Mouse (Mus musculus) ES-Bruce4 (cell line): ENCODE results near the gene Cacul1.

ENCODE experiments used
- CTCF ChIP-seq: IDR thresholded peaks from one replicate; pipeline ENCODE4 v1.8.1; 2011; ENCODE audit warnings: low read depth, low read length
- POLR2A ChIP-seq: IDR thresholded peaks from one replicate; pipeline ENCODE4 v1.8.1; 2011; ENCODE audit warnings: low read length; ENCODE audit not compliant: insufficient read depth

- TF ChIP-seq POLR2A (no peak), CTCF (peak; percentile 50)
These were observed 30.8 kb upstream of the Cacul1 start for GRCm38 (mm10) chr19:60611525-60612215.
